20 mouse cellular contexts compared by ENCODE assay signal in genomic region chr1:161140026-161140762, GRCm38 (mm10). TPM values are rescaled to one million over a fixed set of nuclear protein-coding genes. Genes with fewer than 3 reads are reported as not detected.
DNase-seq lines count a peak whose midpoint lies in the region; ATAC-seq and TF ChIP-seq lines count a peak whose summit lies in the region.
"Had no signal": no experiment of that assay in that cellular context is flagged by ENCODE, and none has a peak within 500 bp of the region (broad histone marks: within the 10 kb centered on the region; RNA-seq: fewer than 3 reads in every experiment).

No protein-coding gene starts in this region.

- TF ChIP-seq EP300 in heart, adult 2 months (IDR thresholded peaks at IDR 0.05; ENCODE audit: insufficient read depth, low read depth, low read length), result no peak

- H3K9me3 ChIP-seq in hindbrain, embryonic 10.5 days, result no peaks in the 10 kb centered on the region
- H3K9me3 ChIP-seq: embryonic facial prominence, embryonic 15.5 days; forebrain, embryonic 15.5 days; heart, embryonic 13.5 days; hindbrain, embryonic 12.5 days; midbrain, embryonic 13.5 days had no signal

- TF ChIP-seq CTCF in heart, adult 2 months (IDR thresholded peaks at IDR 0.05), result no peak

- no peaks in the 10 kb centered on the region for H3K79me2 ChIP-seq in heart, adult 2 months (replicated peaks; ENCODE audit: control insufficient read depth, insufficient read depth, low read length)

- peak; percentile 21; the same call in 1 of the 2 replicates for ATAC-seq in granulocyte monocyte progenitor cell, adult 5-6 weeks (replicated peaks; ENCODE audit: poor library complexity, severe bottlenecking)
- ATAC-seq: forebrain, embryonic 15.5 days; midbrain, embryonic 13.5 days had no signal

- intact Hi-C loops in heart, adult 2 months (cut with DNase I), result no loop called here

- WGBS in heart, adult 2 months, result 79% methylated on average over 9 of the region's 9 CpGs
- WGBS in hindbrain, embryonic 10.5 days, result 82% methylated on average over 9 of the region's 9 CpGs

- no peaks in the 10 kb centered on the region; the same call in 1 of the 2 replicates for H3K4me1 ChIP-seq in heart, adult 2 months (ENCODE audit: control insufficient read depth, insufficient read depth, low read length)
- peaks cover 7% of the 10 kb centered on the region for H3K4me1 ChIP-seq in hindbrain, embryonic 10.5 days (replicated peaks)

- no peak overlapping the region for H3K4me3 ChIP-seq in heart, adult 2 months
- H3K4me3 ChIP-seq in hindbrain, embryonic 10.5 days, result no peak overlapping the region
- H3K4me3 ChIP-seq: embryonic facial prominence, embryonic 15.5 days; forebrain, embryonic 15.5 days; gastrocnemius, adult 2 months; heart, embryonic 13.5 days; hindbrain, embryonic 12.5 days; midbrain, embryonic 13.5 days had no signal

- no peaks in the 10 kb centered on the region for H3K36me3 ChIP-seq in heart, adult 2 months (ENCODE audit: control insufficient read depth, insufficient read depth, low read length)
- no peaks in the 10 kb centered on the region for H3K36me3 ChIP-seq in hindbrain, embryonic 10.5 days
- H3K36me3 ChIP-seq: embryonic facial prominence, embryonic 15.5 days; forebrain, embryonic 15.5 days; heart, embryonic 13.5 days; hindbrain, embryonic 12.5 days; midbrain, embryonic 13.5 days had no signal

- no peak overlapping the region for H3K9ac ChIP-seq in heart, adult 2 months (ENCODE audit: low read depth, low read length)
- H3K9ac ChIP-seq: embryonic facial prominence, embryonic 15.5 days; forebrain, embryonic 15.5 days; heart, embryonic 13.5 days; hindbrain, embryonic 12.5 days; midbrain, embryonic 13.5 days had no signal

- DNase-seq in heart, adult 11 months, result peak; percentile 81
- no peak for DNase-seq in heart, adult 2 months
- peak; percentile 7 for DNase-seq in urinary bladder, postnatal 25 days (ENCODE audit: low spot score)
- no peak for DNase-seq in urinary bladder, postnatal 10 days (ENCODE audit: low spot score)
- no peak for DNase-seq in hindbrain, embryonic 10.5 days (ENCODE audit: low spot score)
- no peak for DNase-seq in thymus, adult 18-20 months
- DNase-seq in embryo, embryonic 11 days, result no peak
- DNase-seq: cerebellum, adult 9-11 months; gastrocnemius, adult 2 months; kidney, postnatal 10 days; right cerebral cortex, postnatal 4 days had no signal

- TF ChIP-seq POLR2A in heart, adult 2 months (IDR thresholded peaks at IDR 0.05; ENCODE audit: insufficient read depth, low read depth, low read length), result no peak

- H3K27me3 ChIP-seq in heart, adult 2 months (ENCODE audit: control insufficient read depth, insufficient read depth, low read length), result peaks cover 3% of the 10 kb centered on the region; the same call in 1 of the 2 replicates
- H3K27me3 ChIP-seq in hindbrain, embryonic 10.5 days (ENCODE audit: insufficient read depth, poor library complexity, severe bottlenecking), result no peaks in the 10 kb centered on the region; the same call in 1 of the 2 replicates
- H3K27me3 ChIP-seq: embryonic facial prominence, embryonic 15.5 days; forebrain, embryonic 15.5 days; heart, embryonic 13.5 days; midbrain, embryonic 13.5 days had no signal

- H3K27ac ChIP-seq in heart, adult 2 months, result no peak overlapping the region
- no peak overlapping the region for H3K27ac ChIP-seq in hindbrain, embryonic 10.5 days
- H3K27ac ChIP-seq: embryonic facial prominence, embryonic 15.5 days; forebrain, embryonic 15.5 days; gastrocnemius, adult 2 months; heart, embryonic 13.5 days; hindbrain, embryonic 12.5 days; midbrain, embryonic 13.5 days had no signal

RNA-seq across cellular contexts. Expression of gene Ankrd45, which starts 2.3 kb away (rescaled TPM):
- 1 to 10 TPM; 2.1 to 2.7 TPM for total RNA-seq in heart, adult 2 months (2021)
- 0.70 and 1.4 TPM in 2 replicates for polyA plus RNA-seq in heart, adult 2 months (2012; rRNA removed)
- total RNA-seq in granulocyte monocyte progenitor cell, adult 5-6 weeks (2014; fragmentation: Nextera tagmentation), result not detected in 2 replicates
- total RNA-seq in granulocyte monocyte progenitor cell, adult 5-6 weeks (2017), result not detected in 2 replicates
- 4.1 and 4.9 TPM in 2 replicates for polyA plus RNA-seq in hindbrain, embryonic 10.5 days (2016; fragmentation: Nextera tagmentation; extraction: Ambion mirVana)
- total RNA-seq: gastrocnemius, adult 2 months had no signal

RNA-seq across cellular contexts. Expression of gene Klhl20, which starts 8.9 kb away (rescaled TPM):
- 10 to 100 TPM in 1 of 2 experiments, 1 to 10 TPM in 1; 10.0 to 10.6 TPM for total RNA-seq in heart, adult 2 months (2021)
- polyA plus RNA-seq in heart, adult 2 months (2012; rRNA removed), result 7.3 and 9.8 TPM in 2 replicates
- total RNA-seq in granulocyte monocyte progenitor cell, adult 5-6 weeks (2014; fragmentation: Nextera tagmentation), result 26.1 and 27.8 TPM in 2 replicates
- total RNA-seq in granulocyte monocyte progenitor cell, adult 5-6 weeks (2017), result 12.7 and 14.5 TPM in 2 replicates
- polyA plus RNA-seq in hindbrain, embryonic 10.5 days (2016; fragmentation: Nextera tagmentation; extraction: Ambion mirVana), result 15.5 and 15.6 TPM in 2 replicates

RNA-seq across cellular contexts. Expression of gene Tex50, which starts 18.9 kb away (rescaled TPM):
- total RNA-seq in heart, adult 2 months (2021), result not detected
- not detected in 2 replicates for polyA plus RNA-seq in heart, adult 2 months (2012; rRNA removed)
- not detected in 2 replicates for total RNA-seq in granulocyte monocyte progenitor cell, adult 5-6 weeks (2014; fragmentation: Nextera tagmentation)
- not detected in 2 replicates for total RNA-seq in granulocyte monocyte progenitor cell, adult 5-6 weeks (2017)
- polyA plus RNA-seq in hindbrain, embryonic 10.5 days (2016; fragmentation: Nextera tagmentation; extraction: Ambion mirVana), result 0.13 and 0.45 TPM in 2 replicates
- total RNA-seq: gastrocnemius, adult 2 months; layer of hippocampus, postnatal 10 days had no signal
- polyA plus RNA-seq: hindbrain, embryonic 12.5 days; limb, embryonic 11.5 days; stomach, embryonic 16.5 days had no signal

Comparison
In these comparisons a context has a peak if more than half of its experiments do, and no peak if none do; other contexts are left out.
1. DNase-seq: peak in heart, adult 11 months (single experiment) and urinary bladder, postnatal 25 days (single experiment); none in heart, adult 2 months (0 of 2), urinary bladder, postnatal 10 days (single experiment), hindbrain, embryonic 10.5 days (single experiment), thymus, adult 18-20 months (0 of 2) and embryo, embryonic 11 days (single experiment).